Mouse (Mus musculus) E14TG2a.4 (cell line): ENCODE data around the gene Kif28.

Experiments
- H3K27me3 ChIP-seq: 2 replicates; pipeline ENCODE4 v1.6.1; 2014; ENCODE audit warnings: low read length, control low read depth; ENCODE audit not compliant: insufficient read depth
- H3K36me3 ChIP-seq: 2 replicates; pipeline ENCODE4 v1.6.1; 2014; ENCODE audit warnings: low read length, control low read depth; ENCODE audit not compliant: insufficient read depth
- H3K4me1 ChIP-seq: replicated peaks from 2 replicates; pipeline ENCODE4 v1.6.1; 2014; ENCODE audit warnings: low read depth, low read length, control low read depth
- H3K4me3 ChIP-seq: replicated peaks from 2 replicates; pipeline ENCODE4 v1.5.1; 2014; ENCODE audit warnings: mild to moderate bottlenecking, low read length
- H3K9me3 ChIP-seq: 2 replicates; pipeline ENCODE4 v1.6.1; 2014; ENCODE audit warnings: low read length, control low read depth
- CTCF ChIP-seq: conservative IDR thresholded peaks from 2 replicates; pipeline ENCODE4 v1.5.1; 2014; ENCODE audit warnings: low read length
- NANOG ChIP-seq: IDR thresholded peaks from 2 replicates; pipeline ENCODE4 v1.6.1; 2014; ENCODE audit warnings: borderline replicate concordance, low read length, mixed read lengths
- POU5F1 ChIP-seq: IDR thresholded peaks from 2 replicates; pipeline ENCODE4 v1.6.1; 2014; ENCODE audit warnings: low read length, borderline replicate concordance

Kif28 gene

GRCm38 (mm10) chr1:179668836-179669537 is 76.1 kb downstream of the Kif28 start:
- H3K9me3 ChIP-seq, result no peaks in the 10 kb centered on the region
- no peaks in the 10 kb centered on the region for H3K36me3 ChIP-seq
- TF ChIP-seq POU5F1, result no peak
- no peak for TF ChIP-seq NANOG
- no peak for TF ChIP-seq CTCF
- peaks cover 44% of the 10 kb centered on the region for H3K27me3 ChIP-seq
- H3K4me3 ChIP-seq, result peak overlapping the region; percentile 87
- H3K4me1 ChIP-seq, result peaks cover 7% of the 10 kb centered on the region

GRCm38 (mm10) chr1:179668013-179668805 is 76.9 kb downstream of the Kif28 start, which contains the start of gene Sccpdh:
TSS of gene Sccpdh (plus strand) at chr1:179668210.
- H3K27me3 ChIP-seq, result peaks cover 44% of the 10 kb centered on the region
- TF ChIP-seq CTCF (no peak), POU5F1 (no peak), NANOG (no peak)
- no peaks in the 10 kb centered on the region for H3K9me3 ChIP-seq
- H3K36me3 ChIP-seq, result no peaks in the 10 kb centered on the region
- peak within 1 kb of the TSS; percentile 87 for H3K4me3 ChIP-seq
- H3K4me1 ChIP-seq, result peaks cover 7% of the 10 kb centered on the region

- peak overlapping the region; percentile 87 for H3K4me3 ChIP-seq
- H3K27me3 ChIP-seq, result peaks cover 44% of the 10 kb centered on the region
- peaks cover 7% of the 10 kb centered on the region for H3K4me1 ChIP-seq
- H3K9me3 ChIP-seq, result no peaks in the 10 kb centered on the region
- no peaks in the 10 kb centered on the region for H3K36me3 ChIP-seq
- TF ChIP-seq NANOG (no peak), POU5F1 (no peak), CTCF (no peak)
Observed at GRCm38 (mm10) chr1:179667450-179667849, 77.6 kb downstream of the Kif28 start.

GRCm38 (mm10) chr1:179666971-179667370 is 78.1 kb downstream of the Kif28 start:
- Histone ChIP-seq H3K9me3 (no peaks in the 10 kb centered on the region), H3K4me3 (no peak overlapping the region), H3K4me1 (peaks cover 7% of the 10 kb centered on the region), H3K27me3 (peaks cover 44% of the 10 kb centered on the region), H3K36me3 (no peaks in the 10 kb centered on the region)
- TF ChIP-seq NANOG (no peak), POU5F1 (no peak), CTCF (no peak)

GRCm38 (mm10) chr1:179664309-179664930 is 80.7 kb downstream of the Kif28 start:
- no peak for TF ChIP-seq CTCF
- peak; percentile 14; the same call in 1 of the 2 replicates for TF ChIP-seq NANOG
- no peaks in the 10 kb centered on the region for H3K9me3 ChIP-seq
- no peaks in the 10 kb centered on the region for H3K36me3 ChIP-seq
- H3K27me3 ChIP-seq, result peaks cover 32% of the 10 kb centered on the region
- peaks cover 7% of the 10 kb centered on the region for H3K4me1 ChIP-seq
- no peak overlapping the region for H3K4me3 ChIP-seq

GRCm38 (mm10) chr1:179663065-179663464 is 82.0 kb downstream of the Kif28 start:
- TF ChIP-seq POU5F1 (no peak), NANOG (no peak), CTCF (no peak)
- H3K4me1 ChIP-seq, result no peaks in the 10 kb centered on the region
- H3K36me3 ChIP-seq, result no peaks in the 10 kb centered on the region
- H3K4me3 ChIP-seq, result no peak overlapping the region
- H3K9me3 ChIP-seq, result no peaks in the 10 kb centered on the region
- peaks cover 20% of the 10 kb centered on the region for H3K27me3 ChIP-seq

GRCm38 (mm10) chr1:179651224-179651623 is 93.8 kb downstream of the Kif28 start:
- Histone ChIP-seq H3K27me3 (no peaks in the 10 kb centered on the region), H3K4me1 (0 out of 2 replicates have a peak, but pooled peaks cover 10% of the 10 kb centered on the region), H3K9me3 (peaks cover 18% of the 10 kb centered on the region), H3K36me3 (no peaks in the 10 kb centered on the region), H3K4me3 (no peak overlapping the region)
- TF ChIP-seq CTCF, result no peak
- no peak for TF ChIP-seq NANOG
- no peak for TF ChIP-seq POU5F1

- no peak for TF ChIP-seq POU5F1
- no peak for TF ChIP-seq CTCF
- TF ChIP-seq NANOG, result no peak
- no peaks in the 10 kb centered on the region for H3K27me3 ChIP-seq
- no peak overlapping the region for H3K4me3 ChIP-seq
- peaks cover 18% of the 10 kb centered on the region for H3K9me3 ChIP-seq
- H3K36me3 ChIP-seq, result no peaks in the 10 kb centered on the region
- H3K4me1 ChIP-seq, result 0 out of 2 replicates have a peak, but pooled peaks cover 13% of the 10 kb centered on the region
Observed at GRCm38 (mm10) chr1:179650284-179650683, 94.8 kb downstream of the Kif28 start.
